Mouse (Mus musculus) lung, adult 2 months (tissue): ENCODE results near the gene Diablo.

Experiments used
- CTCF ChIP-seq: fragments of 200-500 bp; IDR thresholded peaks from 2 replicates; pipeline ENCODE4 v1.5.1; 2011; ENCODE audit warnings: mild to moderate bottlenecking, low read length, control low read depth; ENCODE audit not compliant: insufficient read depth
- POLR2A ChIP-seq: fragments of 200-500 bp; IDR thresholded peaks from 2 replicates; pipeline ENCODE4 v1.6.1; 2011; ENCODE audit warnings: low read depth, mild to moderate bottlenecking, control low read depth, low read length, borderline replicate concordance; ENCODE audit errors: extremely low read depth

DNA sequence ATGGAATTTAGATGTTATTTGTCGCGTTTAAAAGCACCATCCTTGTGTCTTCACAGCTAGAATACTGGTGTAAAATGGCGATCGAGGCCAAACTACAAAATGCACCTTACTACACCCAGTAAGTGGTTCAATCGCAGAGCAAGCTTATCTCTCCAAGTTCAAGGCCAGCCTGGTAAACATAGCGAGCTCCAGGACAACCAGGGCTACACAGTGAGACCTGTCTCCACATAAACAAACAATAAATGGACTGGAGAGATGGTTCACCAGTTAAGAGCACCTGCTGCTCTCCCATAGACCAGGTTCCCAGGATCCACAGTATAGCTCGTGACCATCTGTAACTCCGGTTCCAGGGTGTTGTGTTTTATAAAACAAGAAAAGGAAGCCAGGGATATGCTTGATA is 49.4 kb upstream of the Diablo start:
- TF ChIP-seq POLR2A = no peak
- TF ChIP-seq CTCF = no peak
